Mouse (Mus musculus) thymus, postnatal 0 days (tissue): ENCODE results near the gene Trp53. TPM values are rescaled to one million over a fixed set of nuclear protein-coding genes. Genes with fewer than 3 reads are reported as not detected.
A peak's percentile ranks its signal among the peaks of the same experiment; 100 is the strongest.
"Not testable (repeated sequence)": the region's sequence is repeated elsewhere in the genome, so short reads cannot be mapped to it uniquely, and the experiment has no call there.

Experiments used
- DNase-seq: peaks from one replicate; pipeline ENCODE4 v3.0.0-alpha.2; 2015; ENCODE audit warnings: low spot score
- polyA plus RNA-seq: library from polyadenylated mRNA; unstranded; fragments of >200 nt; fragmentation: Nextera tagmentation; extraction: Ambion mirVana; gene quantifications from 2 replicates; pipeline ENCODE4 v1.2.1, GENCODE M21; 2015

Trp53 gene
- polyA plus RNA-seq, 1 experiment from 2014 or later = 138 TPM

- no peak for DNase-seq
Measured at GRCm38 (mm10) chr11:69594853-69595252, 14.7 kb downstream of the Trp53 start.

DNA sequence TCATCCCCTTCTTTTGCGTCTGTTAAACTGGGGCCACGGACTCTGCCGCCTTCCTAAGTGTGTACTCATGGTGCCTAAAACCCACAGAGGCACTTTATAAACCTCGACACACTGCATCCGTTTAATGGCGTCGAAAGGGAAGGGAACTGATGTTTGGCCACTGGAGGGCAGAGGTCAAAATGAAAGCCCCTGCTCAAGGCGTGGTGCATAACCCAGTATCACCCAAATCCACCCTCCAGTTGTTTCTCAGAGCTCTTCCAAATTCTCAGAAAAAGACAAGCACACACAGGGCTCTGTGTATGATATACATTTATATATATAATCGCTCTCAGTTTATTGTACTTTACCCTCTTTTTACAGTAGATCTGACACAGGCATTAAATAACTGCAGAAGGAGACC is 19.3 kb downstream of the Trp53 start:
- no peak for DNase-seq

DNA sequence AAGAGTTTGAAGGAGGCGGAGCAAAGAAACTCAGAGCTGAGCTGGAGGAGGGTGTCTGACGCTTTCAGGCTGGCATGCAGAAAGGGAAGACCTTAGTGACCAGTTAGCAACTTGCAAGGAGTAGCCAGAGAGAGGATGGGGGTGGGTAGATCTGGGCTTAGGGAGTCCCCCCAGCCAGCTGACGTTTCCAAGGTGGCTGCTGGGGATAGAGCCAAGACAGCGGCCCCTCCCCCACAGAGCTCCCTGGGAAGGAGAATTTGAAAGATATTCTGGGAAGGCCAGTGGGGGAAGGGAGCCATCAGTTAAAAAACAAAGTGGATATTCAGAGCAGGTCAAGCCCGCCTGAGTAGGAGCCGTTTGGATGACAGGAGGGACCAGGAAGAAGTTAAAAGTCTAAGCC is 19.9 kb downstream of the Trp53 start:
- no peak for DNase-seq

GRCm38 (mm10) chr11:69601768-69602167 is 21.6 kb downstream of the Trp53 start:
- no peak for DNase-seq

- DNase-seq = no peak
Measured at GRCm38 (mm10) chr11:69603516-69603915, 23.4 kb downstream of the Trp53 start.

DNA sequence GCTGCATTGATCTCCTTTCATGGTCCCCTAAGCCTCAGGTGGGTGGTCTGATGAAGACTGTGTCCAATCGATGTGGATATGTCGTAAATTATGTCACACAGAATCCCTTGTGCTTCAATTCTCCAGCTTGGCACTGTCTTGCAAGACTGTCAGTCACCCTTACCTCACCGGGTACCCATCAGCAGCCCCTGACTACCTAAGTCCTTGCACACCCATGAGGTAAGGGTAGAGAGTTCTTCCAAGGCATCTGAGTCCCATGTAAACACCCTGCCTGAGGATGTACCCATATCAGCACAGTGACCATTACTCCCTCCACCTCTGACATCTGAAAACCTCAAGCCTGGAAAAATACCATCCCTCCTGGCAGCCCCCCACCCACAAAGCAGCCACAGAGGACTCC is 24.2 kb downstream of the Trp53 start:
- no peak for DNase-seq

- peak; percentile 39 for DNase-seq
Measured at GRCm38 (mm10) chr11:69604795-69605664, 24.9 kb downstream of the Trp53 start.

- peak; percentile 90 for DNase-seq
Measured at GRCm38 (mm10) chr11:69605726-69606490, 25.7 kb downstream of the Trp53 start, which contains the start of gene Atp1b2. Atp1b2 (minus strand) TSS chr11:69605942.

- DNase-seq = no peak
Measured at GRCm38 (mm10) chr11:69606491-69606795, 26.3 kb downstream of the Trp53 start.

DNA sequence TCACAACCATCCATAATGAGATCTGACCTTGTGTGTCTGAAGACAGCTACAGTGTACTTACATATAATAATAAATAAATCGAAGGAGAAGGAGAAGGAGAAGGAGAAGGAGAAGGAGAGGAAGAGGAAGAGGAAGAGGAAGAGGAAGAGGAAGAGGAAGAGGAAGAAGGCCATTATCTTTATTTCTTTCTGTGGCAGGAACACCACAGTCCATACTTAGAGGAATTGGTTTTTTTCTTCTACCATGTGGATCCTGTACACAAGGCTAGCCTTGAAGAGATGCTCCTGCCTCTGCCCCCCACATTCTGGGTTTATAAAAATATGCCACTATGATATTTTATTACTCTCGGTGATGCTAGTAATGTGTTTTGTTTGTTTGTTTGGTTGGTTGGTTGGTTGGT is 26.7 kb downstream of the Trp53 start:
- no peak for DNase-seq

DNA sequence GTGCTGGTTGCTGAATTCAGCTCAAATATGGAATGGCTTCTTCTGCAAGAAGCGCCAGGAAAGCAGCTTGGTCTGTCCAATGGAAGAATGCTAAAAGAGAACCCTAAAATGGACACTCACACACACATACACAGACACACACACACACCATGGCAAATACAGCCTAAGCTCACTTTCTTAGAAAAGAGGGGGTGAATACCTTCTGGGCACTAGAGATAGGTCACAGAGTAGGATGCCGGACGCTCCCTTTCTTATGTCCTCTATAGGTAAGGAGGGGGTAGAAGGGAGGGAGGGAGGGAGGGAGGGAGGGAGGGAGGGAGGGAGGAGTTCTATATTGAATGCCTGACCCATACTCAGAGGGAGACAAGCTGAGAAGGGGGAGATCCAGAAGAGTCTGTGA is 28.4 kb downstream of the Trp53 start:
- DNase-seq = no peak

GRCm38 (mm10) chr11:69609416-69609815 is 29.3 kb downstream of the Trp53 start:
- DNase-seq = no peak

DNA sequence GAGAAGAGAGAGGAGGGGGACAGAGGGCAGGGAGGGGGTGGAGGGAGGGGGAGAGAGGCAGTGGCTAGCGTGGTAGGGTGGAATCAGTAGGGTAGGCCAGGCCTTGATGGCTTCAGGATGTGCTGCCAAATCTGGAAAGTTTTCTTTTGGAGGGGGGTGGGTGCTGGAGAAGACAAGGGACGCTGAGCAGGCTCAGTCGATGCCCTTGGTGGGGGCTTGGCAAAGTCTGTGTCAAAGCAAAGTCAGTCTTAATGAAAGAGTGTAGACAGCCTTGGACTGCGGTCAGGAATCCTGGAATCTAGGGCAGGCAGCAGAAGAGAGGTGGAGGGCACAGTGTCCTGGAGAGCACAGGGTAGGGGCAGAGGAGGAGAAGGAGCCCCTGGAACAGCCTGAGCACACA is 30.7 kb downstream of the Trp53 start:
- DNase-seq = no peak

GRCm38 (mm10) chr11:69613553-69614256 is 33.5 kb downstream of the Trp53 start:
- peak; percentile 31 for DNase-seq

- DNase-seq = not testable (repeated sequence)
Measured at GRCm38 (mm10) chr11:69614257-69614588, 34.1 kb downstream of the Trp53 start.

DNA sequence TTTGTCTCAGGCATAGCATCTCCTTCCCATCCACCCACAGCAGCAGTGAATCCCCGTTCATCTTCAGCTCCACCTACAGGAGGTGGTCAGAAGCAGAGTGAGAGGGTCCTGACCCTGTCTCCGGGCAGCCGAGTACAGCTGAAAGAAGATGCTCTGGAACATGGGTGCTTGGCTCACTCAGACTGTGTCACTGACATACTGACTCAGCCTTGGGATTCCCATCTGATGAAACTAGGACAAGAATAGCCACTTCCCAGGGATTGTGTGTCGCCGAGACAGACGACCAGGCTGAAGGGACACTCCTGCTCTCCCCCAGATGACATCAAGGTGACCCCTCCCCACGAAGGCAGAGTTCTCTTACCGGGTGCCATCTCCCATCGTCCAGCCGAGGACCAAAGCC is 36.6 kb downstream of the Trp53 start:
- no peak for DNase-seq

- no peak for DNase-seq
Measured at GRCm38 (mm10) chr11:69617805-69618204, 37.6 kb downstream of the Trp53 start, which contains the start of gene Shbg. Shbg (minus strand) TSS chr11:69617905.

GRCm38 (mm10) chr11:69620394-69621081 is 40.4 kb downstream of the Trp53 start:
- DNase-seq = no peak

- no peak for DNase-seq
Measured at GRCm38 (mm10) chr11:69621571-69622268, 41.6 kb downstream of the Trp53 start, which contains the start of gene Sat2. Sat2 (plus strand) TSS chr11:69622024.

- DNase-seq = no peak
Measured at GRCm38 (mm10) chr11:69622406-69622805, 42.2 kb downstream of the Trp53 start.

DNA sequence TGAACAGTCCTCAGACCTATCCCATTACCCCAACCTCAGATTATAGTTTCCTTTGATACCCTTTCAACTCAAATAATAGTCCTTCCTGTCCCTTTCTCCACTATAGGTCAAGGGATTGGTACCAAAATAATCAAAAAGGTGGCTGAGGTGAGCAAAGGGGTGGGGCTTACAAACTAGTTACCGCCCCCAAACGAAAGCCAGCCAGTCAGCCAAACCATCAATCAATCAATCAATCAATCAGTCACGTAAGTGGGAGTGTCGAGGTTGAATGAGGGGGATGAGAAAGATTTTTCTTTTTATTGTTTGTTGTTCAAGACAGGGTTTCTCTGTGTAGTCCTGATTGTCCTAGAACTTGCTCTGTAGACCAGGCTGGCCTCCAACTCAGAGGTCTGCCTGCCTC is 42.8 kb downstream of the Trp53 start:
- no peak for DNase-seq
